Mouse (Mus musculus): Measurements from ENCODE around the gene Slc23a4.

Gene Slc23a4

DNA sequence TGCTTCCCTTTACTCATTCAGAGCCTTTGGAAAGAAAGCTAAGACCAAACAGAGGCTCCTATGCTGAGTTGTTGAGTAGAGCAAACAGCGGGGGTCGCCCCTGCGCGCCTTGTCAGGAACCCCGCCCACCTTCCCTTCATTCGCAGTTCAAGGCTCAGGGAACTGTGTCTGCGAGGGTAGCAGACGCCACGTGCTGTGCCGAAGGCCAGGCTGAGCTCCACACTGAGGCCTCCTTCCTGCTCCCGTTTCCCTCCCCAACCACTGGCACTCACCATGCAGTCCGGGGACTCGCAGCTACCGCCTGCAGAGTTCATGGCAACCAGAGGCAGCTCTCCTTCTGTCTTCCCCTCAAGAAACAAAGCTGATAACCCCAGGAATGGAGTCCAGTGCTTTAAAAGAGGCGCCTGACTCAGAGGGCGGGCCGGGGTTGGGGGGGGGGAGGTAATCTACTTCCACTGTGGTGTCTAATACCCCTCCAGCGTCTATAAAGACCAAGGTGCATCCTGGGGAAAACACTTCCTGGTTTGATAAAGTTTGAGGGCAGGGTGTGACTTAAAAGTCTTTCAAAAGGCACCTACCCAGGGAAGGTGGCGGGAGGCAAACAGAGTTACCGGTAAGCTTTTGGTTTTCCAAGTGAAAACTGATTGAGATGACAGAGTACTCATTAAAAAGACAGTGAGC, at the start of gene Slc23a4:
Gene Slc23a4, minus strand, starts transcription at position 324 of the 681 bp plus-strand sequence.
- no peak for DNase-seq (ENCODE audit: low spot score in 2 of 2)

DNA sequence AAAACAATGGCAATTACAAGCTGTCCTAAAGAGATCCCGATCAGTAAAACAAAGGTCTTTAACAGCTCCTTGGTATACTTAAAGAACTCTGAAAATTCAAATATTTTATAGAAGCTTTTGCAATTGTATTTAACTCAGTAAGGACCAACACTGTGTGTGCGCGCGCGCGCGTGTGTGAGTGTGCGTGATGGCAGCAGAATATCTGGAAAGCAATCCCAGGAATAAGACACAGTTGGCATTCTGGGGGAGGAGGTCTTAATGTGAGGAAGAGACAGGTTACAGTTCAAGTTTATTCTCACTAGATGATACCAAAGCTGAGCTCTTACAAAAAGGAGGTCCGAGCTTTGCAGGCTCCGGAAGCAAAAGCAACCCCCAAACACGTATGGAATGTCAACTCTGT, 45.1 kb upstream of the Slc23a4 start:
- DNase-seq (ENCODE audit: low spot score in 2 of 2): no peak

- DNase-seq (ENCODE audit: low spot score in 2 of 2): no peak
Observed at GRCm38 (mm10) chr6:35032704-35033103, 44.5 kb upstream of the Slc23a4 start.

- DNase-seq (ENCODE audit: low spot score in 2 of 2): no peak
Observed at GRCm38 (mm10) chr6:35030811-35031210, 42.6 kb upstream of the Slc23a4 start.

DNA sequence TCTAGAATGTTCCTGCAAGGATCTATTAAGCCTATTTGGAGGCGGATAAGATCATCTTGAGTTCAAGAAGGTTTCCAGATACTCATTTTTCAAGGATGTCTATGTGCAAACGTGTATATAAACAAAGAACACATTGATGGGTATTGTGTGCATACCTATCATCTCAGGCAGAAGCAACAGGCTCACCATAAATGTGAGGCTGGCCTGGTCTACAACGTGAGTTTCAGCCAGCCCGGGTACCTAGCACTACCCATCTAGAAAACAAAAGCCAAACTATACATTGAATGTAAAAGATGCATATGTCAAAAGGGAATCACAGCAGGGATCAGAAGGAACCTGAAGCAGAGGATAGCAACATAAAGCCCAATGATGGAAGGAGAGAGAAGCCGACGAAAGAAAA, 42.0 kb upstream of the Slc23a4 start:
- no peak for DNase-seq (ENCODE audit: low spot score in 2 of 2)

DNA sequence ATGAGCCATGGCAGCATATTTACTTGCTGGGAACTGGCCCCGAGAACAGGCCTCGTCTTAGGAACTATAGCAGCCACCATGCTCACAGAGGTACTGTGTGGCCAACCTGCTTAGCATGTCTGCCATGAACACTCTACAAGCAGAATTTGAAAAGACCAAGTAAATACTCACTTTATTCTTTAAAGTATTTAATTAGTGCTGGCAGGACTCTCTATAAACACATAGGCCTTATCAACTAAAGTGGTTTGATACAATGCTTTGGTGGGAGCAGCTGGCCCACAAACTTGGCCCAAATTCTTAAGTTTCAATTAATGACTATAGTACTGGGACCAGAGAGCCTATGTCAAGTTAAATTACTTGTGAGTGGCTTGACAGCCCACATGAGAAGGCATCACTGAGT, 39.8 kb upstream of the Slc23a4 start:
- DNase-seq (ENCODE audit: low spot score in 2 of 2): no peak

- no peak for DNase-seq (ENCODE audit: low spot score in 2 of 2)
Observed at GRCm38 (mm10) chr6:35027257-35027656, 39.1 kb upstream of the Slc23a4 start.

DNA sequence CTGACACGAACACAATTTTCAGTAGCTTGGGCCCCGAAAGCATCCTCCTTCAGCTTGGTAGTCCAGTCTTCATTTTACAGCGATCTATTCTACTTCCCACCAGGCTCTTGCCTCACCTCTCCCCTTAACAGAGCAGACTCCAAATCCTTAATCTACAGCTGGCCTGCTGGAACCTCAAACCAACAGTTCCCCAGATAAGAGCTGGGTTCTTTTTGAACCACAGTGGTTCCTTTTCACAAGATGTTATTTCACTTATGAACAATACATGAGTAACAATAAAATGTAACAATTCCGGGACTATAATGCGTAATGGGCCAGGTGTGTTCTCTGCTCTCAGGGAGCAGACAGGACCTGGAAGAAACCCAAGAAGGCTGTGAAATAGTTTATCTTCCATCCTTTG, 28.4 kb upstream of the Slc23a4 start:
- DNase-seq (ENCODE audit: low spot score in 2 of 2): no peak

DNA sequence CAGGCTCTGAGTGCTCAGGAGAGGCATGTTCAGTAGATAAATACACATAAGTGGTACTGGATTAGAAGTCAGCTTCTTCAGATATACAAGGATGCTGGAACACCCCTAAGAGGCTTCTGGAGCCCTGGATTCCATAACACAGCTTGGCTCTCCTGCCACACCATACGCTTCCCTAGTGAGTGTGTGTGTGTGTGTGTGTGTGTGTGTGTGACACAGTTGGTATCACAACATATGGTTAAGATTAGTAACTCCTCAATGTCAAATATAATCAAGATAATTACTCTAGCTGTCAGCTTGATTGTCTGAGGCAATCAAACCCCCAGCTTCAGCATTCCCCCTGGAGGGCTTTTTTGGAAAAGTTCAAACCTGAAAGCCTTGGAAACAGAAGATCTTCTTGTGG, 23.7 kb upstream of the Slc23a4 start:
- no peak for DNase-seq (ENCODE audit: low spot score in 2 of 2)

DNA sequence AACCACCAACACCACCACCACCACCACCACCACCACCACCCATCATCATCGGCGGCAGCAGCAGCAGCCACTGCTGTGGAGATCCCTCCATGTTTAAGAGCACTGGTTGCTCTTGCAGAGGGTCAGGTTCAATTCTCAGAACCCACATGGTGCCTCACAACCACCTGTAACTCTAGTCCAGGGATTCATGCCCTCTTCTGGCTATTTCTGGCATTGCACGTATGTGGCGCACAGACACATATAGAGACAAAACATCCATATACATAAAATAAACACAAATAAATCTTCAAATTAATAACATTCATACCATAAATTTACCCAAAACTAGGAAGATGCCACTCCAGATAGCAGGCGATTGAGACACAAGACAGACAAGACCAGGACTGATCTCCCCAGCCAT, 22.5 kb upstream of the Slc23a4 start:
- DNase-seq (ENCODE audit: low spot score in 2 of 2): no peak

- peak; percentile 58 to 60 for DNase-seq (ENCODE audit: low spot score in 2 of 2)
Observed at GRCm38 (mm10) chr6:35002261-35002669, 14.1 kb upstream of the Slc23a4 start.

GRCm38 (mm10) chr6:34999101-34999500, 10.9 kb upstream of the Slc23a4 start:
- DNase-seq (ENCODE audit: low spot score in 2 of 2): peak; percentile 33 to 46

DNA sequence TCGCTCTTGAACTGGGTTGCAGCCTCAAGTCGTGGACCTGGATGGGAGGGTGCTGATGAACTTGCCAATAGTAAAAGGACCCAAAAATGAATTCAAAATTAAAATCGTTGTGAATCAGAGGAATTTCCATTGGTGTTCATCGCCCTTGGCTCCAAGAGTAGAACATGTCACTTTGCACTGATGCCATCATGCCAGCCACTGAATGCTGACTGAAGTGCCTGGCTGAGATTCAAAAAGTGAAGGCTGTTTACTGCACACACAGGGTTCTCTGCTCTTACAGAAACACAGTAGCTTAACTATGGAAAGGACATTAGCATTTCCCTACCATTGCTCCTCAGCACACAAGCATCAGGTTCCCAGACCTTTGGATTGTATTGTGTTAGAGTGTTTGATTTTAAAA, 8.3 kb upstream of the Slc23a4 start:
- DNase-seq (ENCODE audit: low spot score in 2 of 2): no peak

- peak; percentile 57 to 61 for DNase-seq (ENCODE audit: low spot score in 2 of 2)
Observed at GRCm38 (mm10) chr6:34995265-34995681, 7.1 kb upstream of the Slc23a4 start.

DNA sequence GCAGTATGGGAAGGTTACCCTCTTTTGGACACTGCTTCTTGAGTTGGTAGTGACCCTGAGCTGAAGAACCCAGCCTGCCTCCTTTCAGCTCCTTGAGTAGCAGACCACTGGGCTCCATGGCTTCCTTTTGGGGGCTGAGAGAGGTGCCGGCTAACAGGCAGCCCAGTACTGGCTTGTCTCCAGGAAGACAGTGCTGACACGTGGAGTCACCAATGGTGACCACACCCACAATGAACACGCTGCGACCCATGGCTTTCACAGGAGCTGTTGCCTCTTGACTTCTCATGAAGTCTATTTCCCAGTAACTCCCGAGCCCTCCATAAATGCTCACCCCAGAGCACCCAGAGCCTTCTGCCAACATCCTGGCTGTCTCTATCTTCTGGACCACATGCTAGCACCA, 6.5 kb upstream of the Slc23a4 start:
- no peak for DNase-seq (ENCODE audit: low spot score in 2 of 2)

DNA sequence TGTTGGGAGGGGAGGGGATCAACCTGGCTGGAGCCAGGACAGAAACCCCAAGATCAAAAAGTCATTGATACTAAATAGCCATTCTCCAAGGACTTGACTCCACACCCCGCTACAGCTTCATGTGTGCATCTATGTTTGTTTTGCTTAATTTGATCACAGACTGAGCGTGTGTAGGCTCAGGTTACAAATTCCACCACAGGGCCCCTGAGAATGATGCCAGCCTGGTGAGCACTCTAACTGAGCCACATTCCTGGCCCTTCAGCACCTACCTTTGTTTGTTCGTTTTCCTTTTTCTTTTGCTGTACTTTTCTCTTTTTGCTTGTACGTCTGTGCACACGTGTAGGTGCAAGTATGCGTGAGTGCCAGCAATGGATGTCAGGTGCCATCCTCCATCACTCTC, 1.1 kb upstream of the Slc23a4 start:
- no peak for DNase-seq (ENCODE audit: low spot score in 2 of 2)

DNA sequence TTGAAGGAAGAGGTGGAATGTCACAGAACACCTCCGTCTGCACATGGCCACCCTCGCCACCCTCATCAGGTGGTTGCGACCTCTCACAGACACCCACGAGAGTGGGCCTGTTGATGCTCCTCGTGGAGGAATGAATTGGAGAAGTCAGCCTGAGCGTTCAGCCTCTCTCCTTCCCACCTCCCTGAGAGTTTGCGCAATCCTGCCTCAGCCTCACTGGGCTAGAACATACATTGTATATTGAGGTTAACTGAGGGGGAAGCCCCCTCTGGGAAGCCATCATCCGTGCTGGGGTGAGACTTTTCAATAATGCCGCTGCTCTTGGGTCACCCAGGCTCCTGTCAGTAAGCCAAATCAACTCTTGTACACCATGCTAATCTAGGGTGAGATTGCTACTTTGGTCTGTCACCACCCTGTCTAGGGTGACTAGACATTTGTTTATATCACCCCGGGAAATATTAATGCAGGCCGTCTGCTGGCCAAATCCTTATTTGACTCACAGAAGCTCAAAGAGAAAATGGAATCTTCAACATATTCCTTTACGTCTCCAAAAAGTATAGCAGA, 1.0 kb downstream of the Slc23a4 start:
- DNase-seq (ENCODE audit: low spot score in 2 of 2): no peak

DNA sequence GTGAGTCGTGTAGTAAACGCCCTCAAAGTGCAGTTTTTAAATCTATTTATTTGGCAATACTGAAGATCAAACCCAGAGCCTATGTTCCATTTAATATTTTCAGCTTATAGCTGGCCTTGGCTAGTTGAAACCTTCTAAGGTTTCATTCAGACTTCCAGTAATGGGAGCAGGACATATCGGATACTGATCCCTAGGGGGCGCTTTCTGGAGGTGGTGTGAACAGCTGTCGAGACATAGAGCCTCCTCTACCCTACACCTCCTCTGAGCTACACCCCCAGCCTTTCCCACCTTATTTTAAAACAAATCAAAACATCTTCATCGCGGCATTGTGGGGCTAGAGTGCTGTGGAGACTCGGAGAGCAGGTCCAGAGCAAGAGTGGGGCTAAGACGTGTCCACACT, 7.5 kb downstream of the Slc23a4 start:
- no peak for DNase-seq (ENCODE audit: low spot score in 2 of 2)

DNA sequence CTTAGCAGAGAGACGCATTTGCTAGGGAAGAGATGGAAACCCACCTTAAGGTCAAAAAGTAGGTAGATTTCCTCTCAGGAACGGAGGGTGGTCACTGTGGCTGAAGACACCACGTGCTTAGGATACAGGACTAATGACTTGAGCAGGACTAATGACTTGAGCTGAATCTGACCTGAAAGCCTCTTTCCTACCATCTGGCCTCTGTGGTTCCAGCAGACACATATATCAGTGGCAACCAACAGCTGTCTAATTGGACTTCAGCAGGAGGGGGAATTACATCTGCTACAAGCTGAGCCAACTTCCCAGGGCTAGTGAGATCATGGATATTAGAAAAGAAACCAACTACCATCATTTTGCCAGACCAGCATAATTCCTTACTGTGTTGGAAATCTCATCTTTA, 8.9 kb downstream of the Slc23a4 start:
- no peak for DNase-seq (ENCODE audit: low spot score in 2 of 2)

DNA sequence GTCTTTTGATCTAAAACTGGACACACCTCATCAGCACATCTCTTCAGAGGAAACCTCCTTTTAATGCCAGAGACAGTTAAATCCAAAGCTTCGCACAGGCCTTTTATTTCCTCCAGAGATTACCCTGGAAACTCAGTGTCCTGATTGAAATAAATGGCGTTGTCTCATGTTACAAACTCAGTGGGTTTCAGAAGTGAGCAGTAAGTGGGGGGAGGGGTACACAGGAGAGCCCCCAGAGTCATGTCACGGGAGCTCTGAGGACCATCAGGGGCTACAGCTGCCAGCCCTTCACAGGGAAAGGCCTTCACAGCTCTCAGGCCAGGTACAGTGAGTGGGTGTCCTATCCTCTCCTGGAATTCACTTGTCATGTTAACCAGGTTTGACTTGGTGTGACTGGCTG, 17.0 kb downstream of the Slc23a4 start:
- DNase-seq (ENCODE audit: low spot score in 2 of 2): no peak

- no peak for DNase-seq (ENCODE audit: low spot score in 2 of 2)
Observed at GRCm38 (mm10) chr6:34965819-34966539, 22.2 kb downstream of the Slc23a4 start.

DNA sequence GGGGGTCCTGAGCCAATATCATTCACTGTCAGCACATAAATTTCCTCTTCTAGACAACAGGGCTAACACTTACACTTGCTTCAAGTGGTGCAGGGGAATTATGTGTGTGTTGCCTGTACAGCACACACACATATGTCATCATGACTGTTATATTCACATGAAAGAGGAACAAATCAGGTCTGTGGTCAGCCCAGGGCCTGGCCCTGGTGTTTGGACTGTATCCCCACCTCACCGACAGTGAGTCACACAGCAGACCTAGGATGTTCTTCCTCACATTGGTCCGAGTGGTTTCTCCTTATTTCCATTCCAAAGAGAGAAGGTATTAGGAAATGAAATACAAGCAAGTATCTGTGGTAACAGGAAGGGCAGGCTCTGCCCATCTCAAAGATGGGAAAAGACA, 23.7 kb downstream of the Slc23a4 start:
- no peak for DNase-seq (ENCODE audit: low spot score in 2 of 2)

DNA sequence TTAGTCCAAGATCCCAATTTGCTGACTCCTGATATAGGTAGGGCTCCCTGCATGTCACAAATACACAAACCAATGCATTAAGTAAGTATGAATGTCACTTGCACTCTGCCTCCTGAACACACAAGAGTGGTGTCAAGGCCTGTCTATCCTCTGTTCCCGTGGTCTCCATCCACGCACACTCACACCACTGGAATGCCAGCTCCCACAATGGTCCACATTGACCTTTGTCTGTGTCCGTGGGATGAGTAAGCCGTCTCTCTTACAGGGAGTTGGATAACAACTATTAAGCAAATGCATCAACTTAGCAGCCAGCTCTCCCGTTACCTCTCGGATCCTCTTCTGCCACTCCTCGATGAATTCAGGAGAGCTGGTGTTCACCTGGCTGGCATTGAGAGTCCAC, 29.1 kb downstream of the Slc23a4 start:
- no peak for DNase-seq (ENCODE audit: low spot score in 2 of 2)
